Mouse (Mus musculus) neutrophil, adult 5-6 weeks (primary cell): ENCODE results near the gene Gm20388. TPM values are rescaled to one million over a fixed set of nuclear protein-coding genes. Genes with fewer than 3 reads are reported as not detected.

Experiments
- ATAC-seq: fragments of 151-379, 151-347 bp; 2 replicates; pipeline ENCODE4 v1.8.0; 2017; ENCODE audit warnings: mild to moderate bottlenecking, moderate TSS enrichment; ENCODE audit not compliant: insufficient number of reproducible peaks, poor library complexity, low FRiP score, severe bottlenecking; ENCODE audit errors: extremely low read depth
- total RNA-seq: library from RNA; stranded (forward); fragments of 200-1000 nt; gene quantifications from 2 replicates; pipeline ENCODE4 v1.2.3, GENCODE M21; 2017

Gm20388 gene
- total RNA-seq, 1 experiment from 2014 or later = 10.8 TPM

GRCm38 (mm10) chr8:122436146-122436545 lies 2525.5 kb downstream of the Gm20388 start:
- no peak for ATAC-seq

GRCm38 (mm10) chr8:122436586-122437125 lies 2526.0 kb downstream of the Gm20388 start:
- no peak for ATAC-seq

- no peak for ATAC-seq
Measured at GRCm38 (mm10) chr8:122437708-122438331, 2527.2 kb downstream of the Gm20388 start.

GRCm38 (mm10) chr8:122439336-122439735 lies 2528.7 kb downstream of the Gm20388 start:
- no peak for ATAC-seq

- no peak for ATAC-seq
Measured at GRCm38 (mm10) chr8:122441326-122441725, 2530.7 kb downstream of the Gm20388 start.

- no peak for ATAC-seq
Measured at GRCm38 (mm10) chr8:122442356-122442755, 2531.7 kb downstream of the Gm20388 start.

GRCm38 (mm10) chr8:122442781-122443180 lies 2532.1 kb downstream of the Gm20388 start:
- ATAC-seq = no peak

GRCm38 (mm10) chr8:122443262-122444006 lies 2532.8 kb downstream of the Gm20388 start, which contains the start of gene Mvd:
TSS of gene Mvd (minus strand) at chr8:122443422.
- ATAC-seq = peak; percentile 95

- ATAC-seq = no peak
Measured at GRCm38 (mm10) chr8:122444058-122444748, 2533.6 kb downstream of the Gm20388 start.

GRCm38 (mm10) chr8:122445203-122445602 lies 2534.6 kb downstream of the Gm20388 start:
- ATAC-seq = no peak

GRCm38 (mm10) chr8:122451161-122451703 lies 2540.6 kb downstream of the Gm20388 start:
- ATAC-seq = no peak

GRCm38 (mm10) chr8:122452154-122452553 lies 2541.5 kb downstream of the Gm20388 start:
- ATAC-seq = no peak

- no peak for ATAC-seq
Measured at GRCm38 (mm10) chr8:122454409-122454808, 2543.8 kb downstream of the Gm20388 start.

GRCm38 (mm10) chr8:122457171-122457570 lies 2546.5 kb downstream of the Gm20388 start:
- ATAC-seq = no peak

GRCm38 (mm10) chr8:122459218-122459900 lies 2548.7 kb downstream of the Gm20388 start:
- ATAC-seq = no peak

- no peak for ATAC-seq
Measured at GRCm38 (mm10) chr8:122459990-122460389, 2549.3 kb downstream of the Gm20388 start.

- ATAC-seq = no peak
Measured at GRCm38 (mm10) chr8:122460524-122461472, 2550.2 kb downstream of the Gm20388 start, which contains the start of gene Snai3. TSS of gene Snai3 (minus strand) at chr8:122460733.
